Mouse (Mus musculus): ENCODE measurements around the gene Cacna2d1. TPM values are rescaled to one million over a fixed set of nuclear protein-coding genes. Genes with fewer than 3 reads are reported as not detected.

Gene Cacna2d1
- polyA plus RNA-seq, 1 experiment: 1.00 TPM

DNA sequence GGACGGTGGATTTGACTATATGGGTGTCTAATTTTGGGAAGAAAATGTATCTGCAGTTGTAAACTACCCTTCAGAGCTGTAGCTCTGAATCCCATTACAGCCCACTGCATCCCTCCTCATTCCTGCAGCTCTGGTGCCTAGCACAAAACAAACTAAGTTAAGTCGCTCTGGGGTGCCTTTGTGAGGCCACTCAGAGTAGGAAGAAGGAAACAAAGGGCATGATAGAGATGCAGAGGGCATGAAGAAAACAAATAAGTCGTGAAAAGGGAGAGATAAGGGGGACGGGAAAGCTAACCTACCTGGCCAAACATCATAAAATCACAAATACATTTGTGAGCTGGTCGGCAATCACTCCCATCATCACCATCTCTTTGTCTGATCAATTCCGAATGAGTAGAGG, 1.5 kb upstream of the Cacna2d1 start:
- no peaks in the 10 kb centered on the region for H3K36me3 ChIP-seq (ENCODE audit: control insufficient read depth, insufficient read depth, low read length)
- WGBS: 49% methylated on average over 6 of the region's 6 CpGs
- H3K4me1 ChIP-seq (replicated peaks; ENCODE audit: control insufficient read depth, insufficient read depth, low read length): no peaks in the 10 kb centered on the region
- DNase-seq: no peak
- no peaks in the 10 kb centered on the region; the same call in 1 of the 2 replicates for H3K27me3 ChIP-seq (ENCODE audit: control insufficient read depth, insufficient read depth, low read length)
- no peak overlapping the region for H3K27ac ChIP-seq (ENCODE audit: control insufficient read depth, insufficient read depth, low read length)
- no peak overlapping the region for H3K4me3 ChIP-seq (ENCODE audit: control insufficient read depth, insufficient read depth, low read length)
- TF ChIP-seq CTCF (IDR thresholded peaks at IDR 0.05; ENCODE audit: borderline replicate concordance, control insufficient read depth, extremely low read depth, insufficient read depth, low read length, poor library complexity): no peak
- TF ChIP-seq POLR2A (IDR thresholded peaks at IDR 0.05; ENCODE audit: control insufficient read depth, extremely low read depth, insufficient read depth, low read length, poor library complexity): no peak

DNA sequence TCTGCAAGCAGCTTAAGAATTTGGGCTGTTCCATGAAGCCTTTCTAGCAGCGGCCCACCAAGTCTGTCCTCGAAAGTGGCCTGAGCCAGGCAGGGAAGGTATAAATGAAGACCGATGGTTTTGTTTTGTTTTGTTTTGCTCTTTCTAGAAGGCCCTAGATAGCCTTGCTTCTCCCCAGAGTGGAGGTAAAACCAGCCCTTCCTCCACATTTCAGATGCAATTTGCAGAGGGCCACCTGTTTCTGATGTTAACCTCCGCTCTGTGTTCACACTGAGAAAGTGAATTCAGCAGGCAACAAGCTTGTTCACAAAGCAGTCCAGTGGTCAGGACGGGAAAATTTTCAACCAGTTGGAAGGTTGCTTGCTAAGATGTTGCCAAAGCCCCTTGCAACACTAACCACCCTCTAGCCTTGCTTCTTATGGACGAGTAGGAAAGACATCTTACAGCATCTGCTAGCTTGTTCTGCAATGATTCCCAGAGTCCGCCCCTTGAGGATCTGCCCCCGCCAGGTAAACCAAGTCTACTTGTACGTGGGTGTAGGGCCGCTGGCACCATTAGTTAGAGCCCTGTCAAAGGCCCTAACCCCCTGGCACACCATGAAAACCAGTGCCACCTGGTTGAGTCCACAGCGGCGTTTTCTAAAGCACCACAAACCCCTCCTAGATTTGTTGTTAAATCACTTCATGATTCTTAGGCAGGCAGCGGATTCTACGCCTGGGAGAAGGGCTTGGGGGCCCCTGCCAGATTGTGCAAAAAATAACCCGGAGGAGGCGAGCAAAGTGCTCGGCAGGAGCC, 713 bp upstream of the Cacna2d1 start:
- no peak for TF ChIP-seq CTCF (IDR thresholded peaks at IDR 0.05; ENCODE audit: borderline replicate concordance, control insufficient read depth, extremely low read depth, insufficient read depth, low read length, poor library complexity)
- no peak for TF ChIP-seq POLR2A (IDR thresholded peaks at IDR 0.05; ENCODE audit: control insufficient read depth, extremely low read depth, insufficient read depth, low read length, poor library complexity)
- Histone ChIP-seq H3K4me3 (ENCODE audit: control insufficient read depth, insufficient read depth, low read length) (no peak overlapping the region), H3K4me1 (replicated peaks; ENCODE audit: control insufficient read depth, insufficient read depth, low read length) (no peaks in the 10 kb centered on the region), H3K27ac (ENCODE audit: control insufficient read depth, insufficient read depth, low read length) (no peak overlapping the region), H3K36me3 (ENCODE audit: control insufficient read depth, insufficient read depth, low read length) (no peaks in the 10 kb centered on the region), H3K27me3 (ENCODE audit: control insufficient read depth, insufficient read depth, low read length) (no peaks in the 10 kb centered on the region; the same call in 1 of the 2 replicates)
- DNase-seq: no peak
- 23% methylated on average over 17 of the region's 17 CpGs for WGBS

DNA sequence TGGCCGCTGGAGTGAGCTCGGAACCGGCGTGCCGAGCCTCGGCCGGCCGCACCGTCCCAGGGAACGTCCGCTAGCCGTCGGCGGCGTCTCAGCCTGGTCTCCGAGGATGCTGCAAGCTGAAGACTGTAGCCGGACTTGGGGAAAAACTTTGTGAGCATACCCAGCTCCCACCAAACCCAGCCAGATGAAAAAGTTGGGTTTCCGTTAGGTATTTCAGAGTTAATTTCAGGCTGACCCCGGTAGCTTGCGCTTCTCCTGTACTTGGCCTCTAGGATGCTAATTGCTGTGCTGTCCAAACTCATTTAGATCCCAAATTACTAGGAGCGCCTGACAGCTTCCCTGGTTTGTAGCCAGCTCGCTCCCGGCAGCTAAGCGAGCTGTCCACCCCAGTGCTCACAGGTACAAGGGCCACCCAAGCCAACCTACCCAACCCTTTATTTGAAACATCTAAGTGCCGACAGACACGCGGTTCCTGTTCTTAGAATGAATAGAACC, 790 bp downstream of the Cacna2d1 start:
- Histone ChIP-seq H3K36me3 (ENCODE audit: control insufficient read depth, insufficient read depth, low read length) (no peaks in the 10 kb centered on the region), H3K27ac (ENCODE audit: control insufficient read depth, insufficient read depth, low read length) (no peak overlapping the region), H3K27me3 (ENCODE audit: control insufficient read depth, insufficient read depth, low read length) (no peaks in the 10 kb centered on the region; the same call in 1 of the 2 replicates), H3K4me1 (replicated peaks; ENCODE audit: control insufficient read depth, insufficient read depth, low read length) (no peaks in the 10 kb centered on the region), H3K4me3 (ENCODE audit: control insufficient read depth, insufficient read depth, low read length) (no peak overlapping the region)
- DNase-seq: no peak
- WGBS: 8% methylated on average over 27 of the region's 27 CpGs
- TF ChIP-seq POLR2A (IDR thresholded peaks at IDR 0.05; ENCODE audit: control insufficient read depth, extremely low read depth, insufficient read depth, low read length, poor library complexity) (no peak), CTCF (IDR thresholded peaks at IDR 0.05; ENCODE audit: borderline replicate concordance, control insufficient read depth, extremely low read depth, insufficient read depth, low read length, poor library complexity) (no peak)

DNA sequence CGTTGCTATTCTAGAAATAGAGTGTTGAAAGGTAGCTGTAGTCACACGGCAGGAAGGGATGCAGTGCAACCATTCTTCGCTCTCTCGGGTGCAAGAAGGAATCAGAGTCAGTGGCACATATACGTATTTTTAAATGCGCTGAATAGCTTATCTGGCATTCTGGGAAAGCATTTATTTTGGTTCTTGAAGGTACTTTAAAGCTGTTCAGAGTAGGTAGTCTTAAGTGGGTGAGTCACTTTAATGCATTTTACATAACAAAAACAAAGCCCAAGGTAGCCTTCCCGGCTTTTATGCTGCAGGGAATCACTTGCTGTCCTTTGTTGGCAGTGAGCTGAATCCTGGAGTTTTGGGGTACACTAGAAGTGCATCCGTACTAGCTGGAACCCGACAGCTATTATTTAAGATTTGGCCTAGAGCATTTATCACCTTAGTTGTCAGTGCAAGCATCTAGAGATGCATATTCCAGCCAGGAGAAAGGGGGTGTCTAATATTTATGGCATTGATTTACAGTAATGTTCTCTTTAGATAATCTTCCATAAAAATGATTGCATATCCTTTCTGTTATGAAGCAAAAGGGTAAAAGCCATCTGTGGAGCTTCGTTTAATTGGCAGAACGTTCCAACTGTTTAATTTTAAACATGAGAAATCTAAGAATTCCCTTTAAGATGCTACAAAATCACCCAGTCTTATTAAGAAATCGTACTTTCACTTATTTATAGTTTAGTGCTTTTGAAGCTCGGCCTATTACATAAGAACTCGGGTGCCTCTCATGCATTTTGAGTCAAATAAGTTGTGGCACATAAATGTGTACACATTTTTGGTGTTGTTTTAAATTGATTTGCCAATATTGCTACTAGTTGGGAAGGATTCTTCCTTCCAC, 1.6 kb downstream of the Cacna2d1 start:
- Histone ChIP-seq H3K27me3 (ENCODE audit: control insufficient read depth, insufficient read depth, low read length) (no peaks in the 10 kb centered on the region; the same call in 1 of the 2 replicates), H3K4me1 (replicated peaks; ENCODE audit: control insufficient read depth, insufficient read depth, low read length) (no peaks in the 10 kb centered on the region), H3K27ac (ENCODE audit: control insufficient read depth, insufficient read depth, low read length) (no peak overlapping the region), H3K4me3 (ENCODE audit: control insufficient read depth, insufficient read depth, low read length) (no peak overlapping the region), H3K36me3 (ENCODE audit: control insufficient read depth, insufficient read depth, low read length) (no peaks in the 10 kb centered on the region)
- no peak for TF ChIP-seq CTCF (IDR thresholded peaks at IDR 0.05; ENCODE audit: borderline replicate concordance, control insufficient read depth, extremely low read depth, insufficient read depth, low read length, poor library complexity)
- TF ChIP-seq POLR2A (IDR thresholded peaks at IDR 0.05; ENCODE audit: control insufficient read depth, extremely low read depth, insufficient read depth, low read length, poor library complexity): no peak
- WGBS: 57% methylated on average over 14 of the region's 14 CpGs
- DNase-seq: no peak

DNA sequence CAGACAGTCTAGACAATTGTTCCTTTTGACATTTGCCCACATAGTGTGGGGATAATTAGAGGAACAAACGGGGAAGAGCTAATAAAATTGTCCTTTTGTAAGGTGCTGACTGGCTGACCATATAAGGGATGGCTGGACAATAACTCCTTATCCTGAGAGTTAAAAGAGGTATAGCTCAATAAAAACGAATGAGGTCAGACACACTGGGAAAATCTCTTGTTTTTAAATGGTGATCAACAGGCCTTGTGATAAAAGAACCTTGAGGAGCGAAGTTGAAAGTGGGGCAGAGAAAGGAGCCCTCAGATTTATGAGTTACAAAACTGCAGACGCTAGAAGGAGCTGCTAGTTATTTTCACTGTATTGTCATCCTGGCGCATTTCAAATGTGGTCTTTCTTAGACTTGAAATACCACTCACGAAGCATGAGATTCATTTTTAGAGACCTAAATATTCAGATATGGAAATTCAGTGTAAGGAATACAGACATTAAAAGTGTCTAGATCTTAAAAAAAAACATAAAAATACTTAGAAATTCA, 6.8 kb downstream of the Cacna2d1 start:
- Histone ChIP-seq H3K4me3 (ENCODE audit: control insufficient read depth, insufficient read depth, low read length) (no peak overlapping the region), H3K27ac (ENCODE audit: control insufficient read depth, insufficient read depth, low read length) (no peak overlapping the region), H3K36me3 (ENCODE audit: control insufficient read depth, insufficient read depth, low read length) (no peaks in the 10 kb centered on the region), H3K4me1 (replicated peaks; ENCODE audit: control insufficient read depth, insufficient read depth, low read length) (no peaks in the 10 kb centered on the region), H3K27me3 (ENCODE audit: control insufficient read depth, insufficient read depth, low read length) (no peaks in the 10 kb centered on the region)
- TF ChIP-seq POLR2A (IDR thresholded peaks at IDR 0.05; ENCODE audit: control insufficient read depth, extremely low read depth, insufficient read depth, low read length, poor library complexity) (no peak), CTCF (IDR thresholded peaks at IDR 0.05; ENCODE audit: borderline replicate concordance, control insufficient read depth, extremely low read depth, insufficient read depth, low read length, poor library complexity) (no peak)
- 54% methylated on average over 6 of the region's 6 CpGs for WGBS
- no peak for DNase-seq

DNA sequence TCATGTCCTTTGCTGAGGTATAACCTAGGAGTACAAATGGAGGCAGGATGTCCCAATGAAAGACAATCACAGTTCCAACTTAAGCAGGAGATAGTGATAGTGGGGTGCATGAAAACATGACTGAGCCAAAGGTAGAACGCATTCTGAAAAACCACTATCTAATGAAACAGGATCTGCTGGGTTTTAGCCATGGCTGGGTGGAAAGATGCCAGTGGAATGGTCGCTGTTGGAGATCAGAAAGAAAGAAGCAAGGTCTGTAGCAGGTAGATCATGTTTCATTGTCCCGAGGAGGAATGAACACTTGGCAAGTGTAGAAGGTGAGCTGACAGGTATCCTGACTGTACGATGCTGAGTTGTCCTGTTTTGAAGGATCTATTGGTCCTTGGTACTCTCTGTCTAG, 7.6 kb downstream of the Cacna2d1 start:
- H3K27ac ChIP-seq (ENCODE audit: control insufficient read depth, insufficient read depth, low read length): no peak overlapping the region
- TF ChIP-seq CTCF (IDR thresholded peaks at IDR 0.05; ENCODE audit: borderline replicate concordance, control insufficient read depth, extremely low read depth, insufficient read depth, low read length, poor library complexity) (no peak), POLR2A (IDR thresholded peaks at IDR 0.05; ENCODE audit: control insufficient read depth, extremely low read depth, insufficient read depth, low read length, poor library complexity) (no peak)
- H3K4me1 ChIP-seq (replicated peaks; ENCODE audit: control insufficient read depth, insufficient read depth, low read length): no peaks in the 10 kb centered on the region
- no peaks in the 10 kb centered on the region for H3K27me3 ChIP-seq (ENCODE audit: control insufficient read depth, insufficient read depth, low read length)
- H3K4me3 ChIP-seq (ENCODE audit: control insufficient read depth, insufficient read depth, low read length): no peak overlapping the region
- no peaks in the 10 kb centered on the region for H3K36me3 ChIP-seq (ENCODE audit: control insufficient read depth, insufficient read depth, low read length)
- no peak for DNase-seq
- WGBS: 88% methylated on average over 4 of the region's 4 CpGs

All from thymus, adult 2 months (tissue).